Mouse (Mus musculus) erythroblast, embryonic 14.5 days (primary cell): ENCODE data around the gene Ydjc.
"Not testable (repeated sequence)": the region's sequence is repeated elsewhere in the genome, so short reads cannot be mapped to it uniquely, and the experiment has no call there.

Source experiments
- GATA1 ChIP-seq: IDR thresholded peaks from 2 replicates; pipeline ENCODE4 v1.6.1; 2012; ENCODE audit warnings: low read length, inconsistent platforms, mixed read lengths
- TAL1 ChIP-seq: IDR thresholded peaks from 3 replicates; pipeline ENCODE4 v1.6.1; 2012; ENCODE audit warnings: low read length, inconsistent platforms, mixed read lengths

DNA sequence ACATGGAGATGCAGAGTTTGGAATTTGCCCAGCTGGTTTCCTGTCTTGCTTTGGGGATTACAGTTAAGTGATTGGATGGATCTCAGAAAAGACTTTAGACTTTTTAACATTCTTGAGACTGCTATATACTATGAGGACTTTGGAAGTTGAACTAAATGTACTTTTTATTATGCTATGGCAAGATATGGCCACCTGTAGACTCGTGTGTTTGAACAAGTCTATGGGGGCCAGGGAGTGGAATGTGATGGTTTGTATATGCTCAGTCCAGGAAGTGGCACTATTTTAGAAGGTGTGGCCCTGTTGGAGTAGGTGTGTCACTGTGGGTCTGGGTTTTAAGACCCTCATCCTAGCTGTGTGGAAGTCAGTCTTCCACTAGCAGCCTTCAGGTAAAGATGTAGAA lies 21.1 kb downstream of the Ydjc start:
- TF ChIP-seq TAL1, GATA1: not testable (repeated sequence)
